ENCODE assay signal across 16 mouse cellular contexts in genomic region chr5:25544061-25544460, GRCm38 (mm10). TPM values are rescaled to one million over a fixed set of nuclear protein-coding genes. Genes with fewer than 3 reads are reported as not detected.
A peak's percentile ranks its signal among the peaks of the same experiment; 100 is the strongest.
DNase-seq lines count a peak whose midpoint lies in the region; ATAC-seq lines count a peak whose summit lies in the region.
"Had no signal": no experiment of that assay in that cellular context is flagged by ENCODE, and none has a peak within 500 bp of the region (broad histone marks: within the 10 kb centered on the region; RNA-seq: fewer than 3 reads in every experiment).

No protein-coding gene starts in this region.

- H3K27me3 ChIP-seq in hindbrain, embryonic 13.5 days: no peaks in the 10 kb centered on the region
- no peaks in the 10 kb centered on the region for H3K27me3 ChIP-seq in neural tube, embryonic 15.5 days (replicated peaks)
- H3K27me3 ChIP-seq: forebrain, embryonic 13.5 days; heart, embryonic 15.5 days had no signal

- H3K4me3 ChIP-seq in hindbrain, embryonic 13.5 days: no peak overlapping the region
- no peak overlapping the region for H3K4me3 ChIP-seq in neural tube, embryonic 15.5 days (replicated peaks)
- H3K4me3 ChIP-seq: forebrain, embryonic 13.5 days; heart, embryonic 15.5 days; midbrain, embryonic 10.5 days had no signal

- ATAC-seq in hindbrain, embryonic 13.5 days (ENCODE audit: low FRiP score): no peak
- ATAC-seq in neural tube, embryonic 15.5 days (ENCODE audit: low FRiP score): no peak
- ATAC-seq: activated CD4-positive, CD25-positive, alpha-beta regulatory T cell, adult 4 months; forebrain, embryonic 13.5 days; intestine, embryonic 16.5 days had no signal

- no peaks in the 10 kb centered on the region for H3K4me1 ChIP-seq in hindbrain, embryonic 13.5 days (replicated peaks)
- H3K4me1 ChIP-seq in neural tube, embryonic 15.5 days: no peaks in the 10 kb centered on the region
- H3K4me1 ChIP-seq: forebrain, embryonic 13.5 days; heart, embryonic 15.5 days; midbrain, embryonic 10.5 days had no signal

- no peak overlapping the region for H3K27ac ChIP-seq in hindbrain, embryonic 13.5 days
- H3K27ac ChIP-seq in neural tube, embryonic 15.5 days (replicated peaks): no peak overlapping the region
- H3K27ac ChIP-seq: forebrain, embryonic 13.5 days; heart, embryonic 15.5 days; midbrain, embryonic 10.5 days had no signal

- no peaks in the 10 kb centered on the region for H3K36me3 ChIP-seq in hindbrain, embryonic 13.5 days
- H3K36me3 ChIP-seq in neural tube, embryonic 15.5 days: no peaks in the 10 kb centered on the region
- H3K36me3 ChIP-seq: heart, embryonic 15.5 days; midbrain, embryonic 10.5 days had no signal

- no peak overlapping the region for H3K4me2 ChIP-seq in hindbrain, embryonic 13.5 days
- H3K4me2 ChIP-seq in neural tube, embryonic 15.5 days: no peak overlapping the region
- H3K4me2 ChIP-seq: forebrain, embryonic 13.5 days; heart, embryonic 15.5 days had no signal

- no peak overlapping the region for H3K9ac ChIP-seq in hindbrain, embryonic 13.5 days
- no peak overlapping the region for H3K9ac ChIP-seq in neural tube, embryonic 15.5 days (replicated peaks)
- H3K9ac ChIP-seq: forebrain, embryonic 13.5 days; heart, embryonic 15.5 days had no signal

- no peaks in the 10 kb centered on the region for H3K9me3 ChIP-seq in hindbrain, embryonic 13.5 days
- no peaks in the 10 kb centered on the region for H3K9me3 ChIP-seq in neural tube, embryonic 15.5 days (replicated peaks)
- H3K9me3 ChIP-seq: forebrain, embryonic 13.5 days; heart, embryonic 15.5 days; midbrain, embryonic 10.5 days had no signal

- WGBS in hindbrain, embryonic 13.5 days: 90% methylated on average over 3 of the region's 3 CpGs
- 92% methylated on average over 3 of the region's 3 CpGs for WGBS in neural tube, embryonic 15.5 days

- peak; percentile 16 to 23 for DNase-seq in layer of hippocampus, postnatal 10 days (ENCODE audit: low spot score in 2 of 2)
- no peak for DNase-seq in layer of hippocampus, adult 11-12 months (ENCODE audit: low spot score)
- peak; percentile 89 for DNase-seq in NIH3T3 (ENCODE audit: low read depth)
- DNase-seq in adrenal gland, postnatal 25 days: peak; percentile 13
- DNase-seq in gastrocnemius, postnatal 25 days: peak; percentile 80
- no peak for DNase-seq in testis, postnatal 10 days (ENCODE audit: low spot score)
- DNase-seq: liver had no signal

RNA-seq across cellular contexts. Expression of gene Cct8l1, which starts 28.2 kb away (rescaled TPM):
- total RNA-seq in layer of hippocampus, postnatal 10 days (2021): under 1 TPM in 1 of 2 experiments, not detected in 1; 0.18 TPM
- not detected in 2 replicates for total RNA-seq in adrenal gland, postnatal 25 days (2021)
- total RNA-seq in gastrocnemius, postnatal 25 days (2021): under 1 TPM in 1 of 2 experiments, not detected in 1; 0.27 TPM
- polyA plus RNA-seq in hindbrain, embryonic 13.5 days (2015; fragmentation: Nextera tagmentation; extraction: Ambion mirVana): 0.13 TPM in 2 replicates
- polyA plus RNA-seq in neural tube, embryonic 15.5 days (2015; fragmentation: Nextera tagmentation; extraction: Ambion mirVana): 0.11 and 0.22 TPM in 2 replicates
- polyA plus RNA-seq: activated CD4-positive, CD25-positive, alpha-beta regulatory T cell, adult 4 months; forebrain, embryonic 13.5 days; heart, embryonic 15.5 days; intestine, embryonic 16.5 days; midbrain, embryonic 10.5 days; neural tube, embryonic 14.5 days; small intestine, adult 2 months had no signal

RNA-seq across cellular contexts. Expression of gene Kmt2c, which starts 45.5 kb away (rescaled TPM):
- total RNA-seq in layer of hippocampus, postnatal 10 days (2021): 10 to 100 TPM; 82.4 to 88.7 TPM
- 61.9 and 69.2 TPM in 2 replicates for total RNA-seq in adrenal gland, postnatal 25 days (2021)
- 10 to 100 TPM; 27.4 to 29.1 TPM for total RNA-seq in gastrocnemius, postnatal 25 days (2021)
- 20.1 and 20.3 TPM in 2 replicates for polyA plus RNA-seq in hindbrain, embryonic 13.5 days (2015; fragmentation: Nextera tagmentation; extraction: Ambion mirVana)
- 13.9 and 14.0 TPM in 2 replicates for polyA plus RNA-seq in neural tube, embryonic 15.5 days (2015; fragmentation: Nextera tagmentation; extraction: Ambion mirVana)

Comparison
In these comparisons a context has a peak if more than half of its experiments do, and no peak if none do; other contexts are left out.
1. DNase-seq: peak in layer of hippocampus, postnatal 10 days (2 of 2), NIH3T3 (single experiment), adrenal gland, postnatal 25 days (single experiment) and gastrocnemius, postnatal 25 days (single experiment); none in layer of hippocampus, adult 11-12 months (single experiment) and testis, postnatal 10 days (single experiment).